Comparison of ENCODE assay signal across 22 mouse cellular contexts in genomic region chrX:136104724-136105088, GRCm38 (mm10). TPM values are rescaled to one million over a fixed set of nuclear protein-coding genes. Genes with fewer than 3 reads are reported as not detected.
DNase-seq lines count a peak whose midpoint lies in the region; ATAC-seq lines count a peak whose summit lies in the region.
"Had no signal": no experiment of that assay in that cellular context is flagged by ENCODE, and none has a peak within 500 bp of the region (broad histone marks: within the 10 kb centered on the region; RNA-seq: fewer than 3 reads in every experiment).

No protein-coding gene starts in this region.

- 0 out of 2 replicates have a peak, but pooled peaks have one; percentile 16 for ATAC-seq in frontal cortex, adult (ENCODE audit: low TSS enrichment)
- ATAC-seq in midbrain, embryonic 12.5 days (ENCODE audit: low FRiP score, low read depth), result 0 out of 2 replicates have a peak, but pooled peaks have one; percentile 23
- ATAC-seq in forebrain, embryonic 15.5 days (replicated peaks), result peak; percentile 53
- ATAC-seq in midbrain, embryonic 16.5 days, result peak; percentile 85
- ATAC-seq in liver, embryonic 12.5 days, result no peak
- ATAC-seq: activated CD4-positive, CD25-positive, alpha-beta regulatory T cell, adult 4 months; inflammation-experienced regulatory T-cells, adult 6 months; lung, postnatal 0 days; Patski had no signal

- no peak for DNase-seq in frontal cortex, postnatal 10 days (ENCODE audit: low spot score in 2 of 2)
- no peak for DNase-seq in midbrain, embryonic 10.5 days (ENCODE audit: low spot score)
- DNase-seq in kidney, postnatal 25 days, result no peak
- DNase-seq: adrenal gland, postnatal 25 days; cerebellum, adult 9-11 months; gastrocnemius, adult 2 months; heart, adult 2 months; kidney, adult 9 months; kidney, postnatal 4 days had no signal

- H3K4me1 ChIP-seq in midbrain, embryonic 12.5 days, result 0 out of 2 replicates have a peak, but pooled peaks cover 8% of the 10 kb centered on the region
- peaks cover 11% of the 10 kb centered on the region for H3K4me1 ChIP-seq in midbrain, embryonic 10.5 days
- H3K4me1 ChIP-seq in forebrain, embryonic 15.5 days, result no peaks in the 10 kb centered on the region
- H3K4me1 ChIP-seq in midbrain, embryonic 16.5 days (ENCODE audit: control insufficient read depth, insufficient read depth, low read length), result no peaks in the 10 kb centered on the region; the same call in 1 of the 2 replicates
- H3K4me1 ChIP-seq in liver, embryonic 12.5 days, result no peaks in the 10 kb centered on the region
- H3K4me1 ChIP-seq: embryonic facial prominence, embryonic 13.5 days; limb, embryonic 12.5 days; liver, embryonic 15.5 days had no signal

- H3K9me3 ChIP-seq in midbrain, embryonic 12.5 days, result no peaks in the 10 kb centered on the region
- no peaks in the 10 kb centered on the region for H3K9me3 ChIP-seq in midbrain, embryonic 10.5 days (replicated peaks)
- H3K9me3 ChIP-seq in forebrain, embryonic 15.5 days, result no peaks in the 10 kb centered on the region
- H3K9me3 ChIP-seq in midbrain, embryonic 16.5 days (replicated peaks; ENCODE audit: control insufficient read depth, low read length, poor library complexity, severe bottlenecking), result no peaks in the 10 kb centered on the region
- no peaks in the 10 kb centered on the region for H3K9me3 ChIP-seq in liver, embryonic 12.5 days (replicated peaks)
- H3K9me3 ChIP-seq: embryonic facial prominence, embryonic 13.5 days; limb, embryonic 12.5 days; liver, embryonic 15.5 days had no signal

- no peaks in the 10 kb centered on the region for H3K36me3 ChIP-seq in midbrain, embryonic 12.5 days
- no peaks in the 10 kb centered on the region for H3K36me3 ChIP-seq in midbrain, embryonic 10.5 days
- H3K36me3 ChIP-seq in forebrain, embryonic 15.5 days, result no peaks in the 10 kb centered on the region
- H3K36me3 ChIP-seq in midbrain, embryonic 16.5 days (ENCODE audit: control insufficient read depth, insufficient read depth, low read length), result no peaks in the 10 kb centered on the region
- no peaks in the 10 kb centered on the region for H3K36me3 ChIP-seq in liver, embryonic 12.5 days
- H3K36me3 ChIP-seq: embryonic facial prominence, embryonic 13.5 days; limb, embryonic 12.5 days; liver, embryonic 15.5 days had no signal

- H3K27ac ChIP-seq in midbrain, embryonic 12.5 days (replicated peaks), result no peak overlapping the region
- no peak overlapping the region for H3K27ac ChIP-seq in midbrain, embryonic 10.5 days (replicated peaks)
- H3K27ac ChIP-seq in forebrain, embryonic 15.5 days (replicated peaks), result peak overlapping the region; percentile 21; the same call in 1 of the 2 replicates
- peak overlapping the region; percentile 67 for H3K27ac ChIP-seq in midbrain, embryonic 16.5 days (ENCODE audit: low read length)
- H3K27ac ChIP-seq in liver, embryonic 12.5 days, result no peak overlapping the region
- H3K27ac ChIP-seq: embryonic facial prominence, embryonic 13.5 days; gastrocnemius, adult 2 months; heart, adult 2 months; limb, embryonic 12.5 days; liver, embryonic 15.5 days had no signal

- H3K4me3 ChIP-seq in midbrain, embryonic 12.5 days, result no peak overlapping the region
- H3K4me3 ChIP-seq in midbrain, embryonic 10.5 days, result no peak overlapping the region
- no peak overlapping the region for H3K4me3 ChIP-seq in forebrain, embryonic 15.5 days
- H3K4me3 ChIP-seq in midbrain, embryonic 16.5 days (ENCODE audit: low read depth, low read length), result no peak overlapping the region
- no peak overlapping the region for H3K4me3 ChIP-seq in liver, embryonic 12.5 days
- H3K4me3 ChIP-seq: embryonic facial prominence, embryonic 13.5 days; gastrocnemius, adult 2 months; heart, adult 2 months; limb, embryonic 12.5 days; liver, embryonic 15.5 days had no signal

- no peaks in the 10 kb centered on the region; the same call in 1 of the 2 replicates for H3K27me3 ChIP-seq in midbrain, embryonic 12.5 days
- H3K27me3 ChIP-seq in midbrain, embryonic 10.5 days (ENCODE audit: low read depth, poor library complexity, severe bottlenecking), result peaks cover 16% of the 10 kb centered on the region
- H3K27me3 ChIP-seq in forebrain, embryonic 15.5 days, result no peaks in the 10 kb centered on the region
- H3K27me3 ChIP-seq in midbrain, embryonic 16.5 days (ENCODE audit: control insufficient read depth, insufficient read depth, low read depth, low read length), result peaks cover 7% of the 10 kb centered on the region
- peaks cover 4% of the 10 kb centered on the region; the same call in 1 of the 2 replicates for H3K27me3 ChIP-seq in liver, embryonic 12.5 days (replicated peaks)
- H3K27me3 ChIP-seq: liver, embryonic 15.5 days had no signal

- WGBS in midbrain, embryonic 12.5 days, result 48% methylated on average over 3 of the region's 3 CpGs
- 70% methylated on average over 3 of the region's 3 CpGs for WGBS in midbrain, embryonic 10.5 days
- 36% methylated on average over 3 of the region's 3 CpGs for WGBS in forebrain, embryonic 15.5 days
- 42% methylated on average over 3 of the region's 3 CpGs for WGBS in midbrain, embryonic 16.5 days
- WGBS in liver, embryonic 12.5 days (ENCODE audit: insufficient replicate concordance), result 61% methylated on average over 3 of the region's 3 CpGs

- no peak overlapping the region for H3K9ac ChIP-seq in midbrain, embryonic 12.5 days (replicated peaks)
- H3K9ac ChIP-seq in forebrain, embryonic 15.5 days (replicated peaks), result no peak overlapping the region
- H3K9ac ChIP-seq in midbrain, embryonic 16.5 days (ENCODE audit: low read depth, low read length), result no peak overlapping the region
- H3K9ac ChIP-seq in liver, embryonic 12.5 days, result no peak overlapping the region
- H3K9ac ChIP-seq: embryonic facial prominence, embryonic 13.5 days; limb, embryonic 12.5 days; liver, embryonic 15.5 days had no signal

- H3K4me2 ChIP-seq in midbrain, embryonic 12.5 days (replicated peaks), result no peak overlapping the region
- no peak overlapping the region for H3K4me2 ChIP-seq in forebrain, embryonic 15.5 days (replicated peaks)
- peak overlapping the region; percentile 32 for H3K4me2 ChIP-seq in midbrain, embryonic 16.5 days (ENCODE audit: low read length)
- H3K4me2 ChIP-seq in liver, embryonic 12.5 days, result no peak overlapping the region
- H3K4me2 ChIP-seq: embryonic facial prominence, embryonic 13.5 days; limb, embryonic 12.5 days; liver, embryonic 15.5 days had no signal

RNA-seq across cellular contexts. Expression of gene Nxf3, which starts 19.7 kb away (rescaled TPM):
- polyA plus RNA-seq in midbrain, embryonic 12.5 days (2016; fragmentation: Nextera tagmentation; extraction: Ambion mirVana), result not detected in 2 replicates
- not detected in 2 replicates for polyA plus RNA-seq in midbrain, embryonic 10.5 days (2016; fragmentation: Nextera tagmentation; extraction: Ambion mirVana)
- not detected in 2 replicates for polyA plus RNA-seq in forebrain, embryonic 15.5 days (2015; fragmentation: Nextera tagmentation; extraction: Ambion mirVana)
- not detected in 2 replicates for polyA plus RNA-seq in midbrain, embryonic 16.5 days (2015; fragmentation: Nextera tagmentation; extraction: Ambion mirVana)
- 0.17 and 0.20 TPM in 2 replicates for polyA plus RNA-seq in liver, embryonic 12.5 days (2016; fragmentation: Nextera tagmentation; extraction: Ambion mirVana)
- polyA plus RNA-seq: activated CD4-positive, CD25-positive, alpha-beta regulatory T cell, adult 4 months; embryonic facial prominence, embryonic 13.5 days; inflammation-experienced regulatory T-cells, adult 6 months; limb, embryonic 12.5 days; Patski; stomach, embryonic 16.5 days had no signal

RNA-seq across cellular contexts. Expression of gene Bex4, which starts 34.1 kb away (rescaled TPM):
- polyA plus RNA-seq in midbrain, embryonic 12.5 days (2016; fragmentation: Nextera tagmentation; extraction: Ambion mirVana), result 83.4 and 88.1 TPM in 2 replicates
- 88.7 and 106 TPM in 2 replicates for polyA plus RNA-seq in midbrain, embryonic 10.5 days (2016; fragmentation: Nextera tagmentation; extraction: Ambion mirVana)
- polyA plus RNA-seq in forebrain, embryonic 15.5 days (2015; fragmentation: Nextera tagmentation; extraction: Ambion mirVana), result 138 and 141 TPM in 2 replicates
- polyA plus RNA-seq in midbrain, embryonic 16.5 days (2015; fragmentation: Nextera tagmentation; extraction: Ambion mirVana), result 170 and 186 TPM in 2 replicates
- 201 and 211 TPM in 2 replicates for polyA plus RNA-seq in liver, embryonic 12.5 days (2016; fragmentation: Nextera tagmentation; extraction: Ambion mirVana)
- polyA plus RNA-seq: activated CD4-positive, CD25-positive, alpha-beta regulatory T cell, adult 4 months; inflammation-experienced regulatory T-cells, adult 6 months; Patski had no signal

RNA-seq across cellular contexts. Expression of gene Bex2, which starts 36.7 kb away (rescaled TPM):
- 364 and 366 TPM in 2 replicates for polyA plus RNA-seq in midbrain, embryonic 12.5 days (2016; fragmentation: Nextera tagmentation; extraction: Ambion mirVana)
- polyA plus RNA-seq in midbrain, embryonic 10.5 days (2016; fragmentation: Nextera tagmentation; extraction: Ambion mirVana), result 303 and 318 TPM in 2 replicates
- 618 and 628 TPM in 2 replicates for polyA plus RNA-seq in forebrain, embryonic 15.5 days (2015; fragmentation: Nextera tagmentation; extraction: Ambion mirVana)
- polyA plus RNA-seq in midbrain, embryonic 16.5 days (2015; fragmentation: Nextera tagmentation; extraction: Ambion mirVana), result 929 and 971 TPM in 2 replicates
- 191 and 194 TPM in 2 replicates for polyA plus RNA-seq in liver, embryonic 12.5 days (2016; fragmentation: Nextera tagmentation; extraction: Ambion mirVana)
- polyA plus RNA-seq: heart, adult 2 months had no signal

Comparison
In these comparisons a context has a peak if more than half of its experiments do, and no peak if none do; other contexts are left out.
1. H3K27ac ChIP-seq: peak in forebrain, embryonic 15.5 days (single experiment) and midbrain, embryonic 16.5 days (single experiment); none in midbrain, embryonic 12.5 days (single experiment), midbrain, embryonic 10.5 days (single experiment) and liver, embryonic 12.5 days (single experiment).